Mouse (Mus musculus): Measurements from ENCODE around the gene Ric1. TPM values are rescaled to one million over a fixed set of nuclear protein-coding genes. Genes with fewer than 3 reads are reported as not detected.
A peak's percentile ranks its signal among the peaks of the same experiment; 100 is the strongest.

Ric1 gene
- total RNA-seq (2018; cell fraction: chromatin; rRNA removed), result 100 to 1,000 TPM; 142 to 734 (median 245) TPM
- total RNA-seq (2018; cell fraction: cytosol; rRNA removed), result 10 to 100 TPM; 30.8 to 76.6 (median 44.6) TPM
- 100 to 1,000 TPM in 25 of 26 experiments, 10 to 100 TPM in 1; 86.3 to 557 (median 248) TPM for total RNA-seq (2018; cell fraction: nucleus; rRNA removed)
- polyA plus RNA-seq (2018), result 11.9 to 21.2 TPM (median 19.1 TPM) in 3 replicates

DNA sequence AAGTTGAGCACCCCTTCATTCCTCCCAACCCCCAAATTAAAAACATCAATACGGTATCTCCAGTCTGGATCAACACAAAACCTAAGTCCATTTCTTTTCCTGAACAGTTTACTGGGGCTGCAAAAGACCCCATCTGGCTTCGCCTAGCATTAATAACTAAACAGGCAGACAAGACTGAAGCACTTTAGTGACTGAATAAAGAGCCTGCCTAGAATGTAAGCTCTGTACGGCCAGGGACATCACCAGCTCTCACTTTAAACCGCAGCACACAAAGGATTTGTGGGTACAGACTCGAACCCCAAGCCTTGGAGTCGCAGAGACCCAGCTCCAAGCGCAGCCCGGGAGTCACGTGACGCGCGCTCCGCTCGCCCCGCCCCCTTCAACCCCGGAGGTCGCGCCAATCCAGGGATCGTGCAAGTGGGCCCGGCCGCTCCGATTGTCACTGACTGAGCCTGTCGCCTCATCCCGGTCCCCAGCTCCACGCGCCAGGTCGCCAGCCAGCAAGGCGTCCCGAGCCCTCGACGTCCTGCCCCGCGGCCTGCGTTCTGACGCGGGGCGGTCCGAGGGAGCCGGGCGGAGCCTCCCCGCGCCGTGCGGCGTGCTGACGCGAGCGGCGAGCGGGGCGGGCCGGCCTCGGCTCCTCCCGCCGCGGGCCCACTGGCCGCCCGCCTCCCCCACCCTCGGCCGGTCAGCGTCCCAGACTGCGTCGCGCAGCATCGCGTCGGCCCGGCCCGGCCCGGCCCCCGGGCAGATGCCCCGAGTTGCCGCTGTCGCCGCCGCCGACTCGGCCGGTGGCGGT is at the start of gene Ric1:
TSS of gene Ric1 (plus strand) at position 646 of the 799 bp plus-strand sequence.
- 2% methylated on average over 71 of the region's 80 CpGs for WGBS (ENCODE audit: missing documents)
- Histone ChIP-seq H3K27ac (peak within 1 kb of the TSS; percentile 52), H3K79me2 (ENCODE audit: inconsistent target) (peaks cover 54% of the 10 kb centered on the region), H3K4me3 (ENCODE audit: inconsistent target) (peak within 1 kb of the TSS; percentile 55), H3K36me3 (ENCODE audit: inconsistent target) (peaks cover 6% of the 10 kb centered on the region; the same call in 1 of the 2 replicates)

- WGBS (ENCODE audit: missing documents), result 94% methylated on average over 8 of the region's 8 CpGs
- Histone ChIP-seq H3K4me3 (ENCODE audit: inconsistent target) (no peak overlapping the region), H3K36me3 (ENCODE audit: inconsistent target) (no peaks in the 10 kb centered on the region), H3K27ac (no peak overlapping the region), H3K79me2 (ENCODE audit: inconsistent target) (peaks cover 25% of the 10 kb centered on the region; the same call in 1 of the 2 replicates)
Observed at GRCm38 (mm10) chr19:29472424-29472823, 49.7 kb upstream of the Ric1 start.

- no peaks in the 10 kb centered on the region for H3K36me3 ChIP-seq (ENCODE audit: inconsistent target)
- peaks cover 28% of the 10 kb centered on the region; the same call in 1 of the 2 replicates for H3K79me2 ChIP-seq (ENCODE audit: inconsistent target)
- 97% methylated on average over 4 of the region's 5 CpGs for WGBS (ENCODE audit: missing documents)
- no peak overlapping the region for H3K27ac ChIP-seq
- no peak overlapping the region for H3K4me3 ChIP-seq (ENCODE audit: inconsistent target)
Observed at GRCm38 (mm10) chr19:29472946-29473345, 49.1 kb upstream of the Ric1 start.

- peaks cover 28% of the 10 kb centered on the region; the same call in 1 of the 2 replicates for H3K79me2 ChIP-seq (ENCODE audit: inconsistent target)
- H3K36me3 ChIP-seq (ENCODE audit: inconsistent target), result no peaks in the 10 kb centered on the region
- H3K4me3 ChIP-seq (ENCODE audit: inconsistent target), result no peak overlapping the region
- WGBS (ENCODE audit: missing documents), result 92% methylated on average over 2 of the region's 2 CpGs
- H3K27ac ChIP-seq, result peak overlapping the region; percentile 15; the same call in 1 of the 2 replicates
Observed at GRCm38 (mm10) chr19:29474803-29475202, 47.3 kb upstream of the Ric1 start.

DNA sequence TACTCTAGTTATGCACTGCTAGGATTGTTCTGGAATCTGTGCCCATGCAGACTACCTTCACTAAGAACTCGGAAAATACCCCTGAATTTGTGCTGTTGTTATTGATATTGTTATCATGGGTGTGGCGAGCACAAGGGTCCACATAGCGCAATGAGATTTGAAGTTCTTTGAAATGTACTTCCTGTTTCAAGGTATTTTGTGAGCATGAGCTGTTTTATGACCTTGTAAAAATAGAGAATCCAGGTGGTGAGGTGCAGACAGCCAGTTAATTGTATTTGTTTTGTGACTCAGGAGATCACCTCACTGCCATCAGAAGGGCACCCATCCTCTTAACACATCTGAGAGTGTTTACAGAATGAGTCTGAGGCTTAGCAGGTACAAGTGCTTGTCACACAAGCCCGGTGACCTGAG is 46.9 kb upstream of the Ric1 start:
- H3K27ac ChIP-seq, result peak overlapping the region; percentile 15; the same call in 1 of the 2 replicates
- WGBS (ENCODE audit: missing documents), result 84% methylated on average over 3 of the region's 4 CpGs

GRCm38 (mm10) chr19:29478598-29478997 is 43.5 kb upstream of the Ric1 start:
- Histone ChIP-seq H3K36me3 (ENCODE audit: inconsistent target) (no peaks in the 10 kb centered on the region), H3K27ac (peak overlapping the region; percentile 89), H3K4me3 (ENCODE audit: inconsistent target) (peak overlapping the region; percentile 36), H3K79me2 (ENCODE audit: inconsistent target) (peaks cover 28% of the 10 kb centered on the region; the same call in 1 of the 2 replicates)
- WGBS (ENCODE audit: missing documents), result 15% methylated on average over 4 of the region's 4 CpGs

More for the DNA sequence above, 46.9 kb upstream of the Ric1 start:
- Histone ChIP-seq H3K4me3 (ENCODE audit: inconsistent target) (no peak overlapping the region), H3K79me2 (ENCODE audit: inconsistent target) (peaks cover 28% of the 10 kb centered on the region; the same call in 1 of the 2 replicates), H3K36me3 (ENCODE audit: inconsistent target) (no peaks in the 10 kb centered on the region)

- no peaks in the 10 kb centered on the region for H3K36me3 ChIP-seq (ENCODE audit: inconsistent target)
- peaks cover 12% of the 10 kb centered on the region; the same call in 1 of the 2 replicates for H3K79me2 ChIP-seq (ENCODE audit: inconsistent target)
- H3K4me3 ChIP-seq (ENCODE audit: inconsistent target), result no peak overlapping the region
- H3K27ac ChIP-seq, result no peak overlapping the region
- WGBS (ENCODE audit: missing documents), result 95% methylated on average over 6 of the region's 6 CpGs
Observed at GRCm38 (mm10) chr19:29481578-29481977, 40.5 kb upstream of the Ric1 start.

GRCm38 (mm10) chr19:29482148-29482547 is 39.9 kb upstream of the Ric1 start:
- Histone ChIP-seq H3K79me2 (ENCODE audit: inconsistent target) (peaks cover 6% of the 10 kb centered on the region; the same call in 1 of the 2 replicates), H3K4me3 (ENCODE audit: inconsistent target) (no peak overlapping the region), H3K27ac (no peak overlapping the region), H3K36me3 (ENCODE audit: inconsistent target) (no peaks in the 10 kb centered on the region)
- 95% methylated on average over 5 of the region's 5 CpGs for WGBS (ENCODE audit: missing documents)

DNA sequence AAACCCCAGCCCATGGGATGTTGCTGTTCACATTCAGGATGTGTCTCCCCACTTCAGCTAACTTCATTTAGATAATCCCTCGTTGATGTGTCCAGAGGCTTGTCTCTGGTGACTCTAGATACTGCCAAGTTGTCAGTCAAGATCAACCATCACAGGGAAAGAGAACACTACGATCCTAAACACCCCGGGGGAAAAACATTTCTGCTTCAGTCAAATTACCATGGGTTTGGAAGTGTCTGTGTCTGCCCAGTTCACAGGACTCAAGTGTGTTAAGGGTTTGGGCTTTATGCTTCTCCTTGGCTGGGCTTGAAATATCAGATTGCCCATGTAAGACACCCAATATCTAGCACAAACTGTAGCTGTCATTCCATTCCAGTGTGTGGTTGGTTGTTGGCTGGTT is 39.4 kb upstream of the Ric1 start:
- H3K4me3 ChIP-seq (ENCODE audit: inconsistent target), result no peak overlapping the region
- 91% methylated on average over 3 of the region's 3 CpGs for WGBS (ENCODE audit: missing documents)

DNA sequence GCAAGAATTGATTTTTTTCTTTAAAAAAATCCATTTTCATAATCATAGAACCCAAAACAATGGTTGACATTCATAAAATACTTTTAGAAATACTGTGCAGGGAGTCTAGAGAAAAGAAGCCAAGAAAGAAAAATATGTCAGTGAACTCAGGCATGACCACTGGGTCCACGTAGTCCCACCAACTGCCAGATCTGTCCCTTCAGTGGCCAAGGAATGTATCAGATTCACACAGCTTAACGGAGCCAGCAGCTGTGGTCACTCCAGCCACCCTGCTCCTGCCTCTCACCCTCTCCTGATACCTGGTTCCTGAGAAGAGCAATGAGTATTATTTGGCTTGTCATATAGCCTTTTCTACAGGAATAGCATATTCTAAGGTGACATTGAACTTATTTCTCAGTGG is 38.7 kb upstream of the Ric1 start:
- H3K27ac ChIP-seq, result peak overlapping the region; percentile 98
- H3K79me2 ChIP-seq (ENCODE audit: inconsistent target), result no peaks in the 10 kb centered on the region; the same call in 1 of the 2 replicates
- no peak overlapping the region for H3K4me3 ChIP-seq (ENCODE audit: inconsistent target)
- 97% methylated on average over 2 of the region's 2 CpGs for WGBS (ENCODE audit: missing documents)
- no peaks in the 10 kb centered on the region for H3K36me3 ChIP-seq (ENCODE audit: inconsistent target)

More for the DNA sequence above, 39.4 kb upstream of the Ric1 start:
- H3K79me2 ChIP-seq (ENCODE audit: inconsistent target), result peaks cover 1% of the 10 kb centered on the region; the same call in 1 of the 2 replicates
- H3K27ac ChIP-seq, result no peak overlapping the region
- no peaks in the 10 kb centered on the region for H3K36me3 ChIP-seq (ENCODE audit: inconsistent target)

- H3K27ac ChIP-seq, result peak overlapping the region; percentile 98
- H3K36me3 ChIP-seq (ENCODE audit: inconsistent target), result no peaks in the 10 kb centered on the region
- H3K4me3 ChIP-seq (ENCODE audit: inconsistent target), result no peak overlapping the region
- 4% methylated on average over 2 of the region's 2 CpGs for WGBS (ENCODE audit: missing documents)
- no peaks in the 10 kb centered on the region; the same call in 1 of the 2 replicates for H3K79me2 ChIP-seq (ENCODE audit: inconsistent target)
Observed at GRCm38 (mm10) chr19:29484537-29484936, 37.5 kb upstream of the Ric1 start.

GRCm38 (mm10) chr19:29485257-29485948 is 36.7 kb upstream of the Ric1 start:
- Histone ChIP-seq H3K79me2 (ENCODE audit: inconsistent target) (no peaks in the 10 kb centered on the region; the same call in 1 of the 2 replicates), H3K36me3 (ENCODE audit: inconsistent target) (no peaks in the 10 kb centered on the region), H3K4me3 (ENCODE audit: inconsistent target) (no peak overlapping the region), H3K27ac (peak overlapping the region; percentile 98)
- WGBS (ENCODE audit: missing documents), result 73% methylated on average over 3 of the region's 3 CpGs

- peak overlapping the region; percentile 98 for H3K27ac ChIP-seq
- no peak overlapping the region for H3K4me3 ChIP-seq (ENCODE audit: inconsistent target)
- 57% methylated on average over 7 of the region's 7 CpGs for WGBS (ENCODE audit: missing documents)
- no peaks in the 10 kb centered on the region for H3K36me3 ChIP-seq (ENCODE audit: inconsistent target)
- H3K79me2 ChIP-seq (ENCODE audit: inconsistent target), result no peaks in the 10 kb centered on the region; the same call in 1 of the 2 replicates
Observed at GRCm38 (mm10) chr19:29486545-29487206, 35.4 kb upstream of the Ric1 start.
